Mouse (Mus musculus) liver, embryonic 14.5 days (tissue): ENCODE measurements around the gene Ulk2.

Experiments used
- CTCF ChIP-seq: IDR thresholded peaks from 2 replicates; pipeline ENCODE4 v1.5.1; 2016; ENCODE audit warnings: antibody characterized with exemption, low read depth, control low read depth
- EP300 ChIP-seq: IDR thresholded peaks from 2 replicates; pipeline ENCODE4 v1.6.1; 2016; ENCODE audit warnings: antibody characterized with exemption, low read depth

DNA sequence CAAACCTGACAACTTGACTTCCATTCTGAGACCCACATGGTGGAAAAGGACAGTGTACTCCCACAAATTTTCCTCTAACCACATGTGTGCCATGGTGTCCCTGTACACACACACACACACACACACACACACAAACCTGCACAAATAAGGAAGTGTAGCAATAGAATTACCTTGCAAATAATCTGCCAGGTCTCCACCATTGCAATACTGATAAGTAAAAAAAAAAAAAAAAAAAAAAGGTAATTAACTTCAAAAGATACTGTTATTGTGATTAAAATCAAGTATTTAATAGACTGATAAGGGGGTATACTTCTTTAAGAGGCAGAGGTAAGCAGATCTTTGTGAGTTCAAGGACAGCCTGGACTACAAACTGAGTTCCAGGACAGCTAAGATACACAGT, 14.9 kb downstream of the Ulk2 start:
- TF ChIP-seq CTCF (no peak), EP300 (no peak)
